Mouse (Mus musculus) activated CD4-positive, CD25-positive, alpha-beta regulatory T cell, adult 4 months (primary cell): ENCODE measurements at regions not wholly inside any gene's neighbourhood (a gene's known extent, or its start where the extent isn't known, plus 50 kb on each side); places are given as distances from the start of the nearest gene placed in this dataset.
A peak's percentile ranks its signal among the peaks of the same experiment; 100 is the strongest.
"Not testable (repeated sequence)": the region's sequence is repeated elsewhere in the genome, so short reads cannot be mapped to it uniquely, and the experiment has no call there.

Experiments
- ATAC-seq: one replicate; pipeline ENCODE4 v1.8.0; 2017

DNA sequence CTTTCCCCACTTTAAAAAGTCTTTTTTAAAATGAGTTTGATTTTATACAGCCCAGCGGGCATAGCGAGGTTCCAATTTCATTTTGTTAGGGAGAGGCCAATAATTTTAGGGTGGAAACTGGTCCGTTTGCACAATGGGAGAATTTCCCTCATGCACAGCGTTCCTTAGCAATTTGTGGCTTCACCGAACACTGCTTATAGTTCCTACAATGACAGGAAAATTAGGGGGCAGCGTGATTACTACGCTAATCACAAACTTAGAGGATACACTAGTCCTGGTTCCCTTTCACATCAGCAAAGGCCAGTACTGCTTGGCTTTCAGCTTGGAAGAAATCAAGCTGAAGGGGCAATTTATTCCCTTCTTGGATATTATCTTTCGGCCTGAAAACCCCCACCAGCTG is 745.1 kb upstream of the Gm19410 start:
- ATAC-seq: no peak

- no peak for ATAC-seq
These were observed 742.9 kb upstream of the Gm19410 start for GRCm38 (mm10) chr8:35022649-35023048.

- ATAC-seq: no peak
These were observed 717.8 kb upstream of the Gm19410 start for GRCm38 (mm10) chr8:35047798-35048197.

DNA sequence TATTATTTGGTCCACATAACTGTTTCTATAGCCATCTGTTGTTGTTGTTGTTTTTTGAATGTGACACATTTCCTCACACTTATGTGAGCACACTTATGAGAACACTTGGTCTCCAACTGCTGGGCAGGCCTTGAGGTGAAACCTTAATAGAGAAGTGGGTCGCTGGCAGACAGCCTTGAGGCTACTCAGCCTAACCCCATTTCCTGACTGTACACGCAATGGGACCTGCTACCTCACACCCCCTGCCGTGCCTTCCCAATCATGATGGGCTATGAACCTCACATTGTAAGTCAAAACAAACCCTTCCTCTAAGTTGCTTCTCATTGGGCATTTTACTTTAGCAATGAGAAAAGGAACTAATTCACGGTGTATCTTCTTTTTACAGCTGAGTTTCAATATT is 712.1 kb upstream of the Gm19410 start:
- no peak for ATAC-seq

- no peak for ATAC-seq
These were observed 704.5 kb upstream of the Gm19410 start for GRCm38 (mm10) chr8:35061048-35061447.

GRCm38 (mm10) chr8:35068228-35068627 is 697.4 kb upstream of the Gm19410 start:
- ATAC-seq: no peak

DNA sequence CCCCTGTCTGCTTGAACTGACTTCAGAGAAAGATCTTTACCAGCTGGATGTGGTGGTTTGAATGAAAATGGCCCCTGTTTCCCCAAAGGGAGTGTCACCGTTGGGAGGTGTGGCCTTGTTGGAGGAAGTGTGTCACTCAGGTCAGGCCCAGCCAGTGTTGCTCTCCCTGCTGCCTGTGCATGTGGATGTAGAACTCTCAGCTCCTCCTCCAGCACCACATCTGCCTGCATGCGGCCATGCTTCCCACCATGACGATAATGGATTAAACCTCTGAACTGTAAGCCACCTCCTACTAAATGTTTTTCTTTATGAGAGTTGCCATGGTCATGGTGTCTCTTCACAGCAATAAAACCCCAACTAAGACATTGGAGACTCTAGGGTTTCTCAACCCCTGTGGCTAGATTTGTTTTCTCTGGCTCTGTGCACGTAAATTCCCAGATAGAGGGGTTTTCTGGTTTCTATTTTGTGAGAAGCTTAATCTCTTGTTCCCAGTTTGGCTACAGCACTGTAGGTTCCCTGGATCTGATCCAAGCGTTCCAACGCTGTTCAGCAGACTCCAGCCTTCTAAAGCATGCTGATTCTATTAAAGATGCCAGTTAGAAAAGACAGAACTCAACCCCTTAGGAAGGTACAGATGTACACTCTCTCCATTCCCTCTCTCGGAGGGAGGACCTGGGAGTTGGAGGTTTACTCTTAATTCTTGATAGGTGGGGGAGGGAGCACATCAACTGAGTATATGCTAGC is 695.2 kb upstream of the Gm19410 start:
- ATAC-seq: no peak

DNA sequence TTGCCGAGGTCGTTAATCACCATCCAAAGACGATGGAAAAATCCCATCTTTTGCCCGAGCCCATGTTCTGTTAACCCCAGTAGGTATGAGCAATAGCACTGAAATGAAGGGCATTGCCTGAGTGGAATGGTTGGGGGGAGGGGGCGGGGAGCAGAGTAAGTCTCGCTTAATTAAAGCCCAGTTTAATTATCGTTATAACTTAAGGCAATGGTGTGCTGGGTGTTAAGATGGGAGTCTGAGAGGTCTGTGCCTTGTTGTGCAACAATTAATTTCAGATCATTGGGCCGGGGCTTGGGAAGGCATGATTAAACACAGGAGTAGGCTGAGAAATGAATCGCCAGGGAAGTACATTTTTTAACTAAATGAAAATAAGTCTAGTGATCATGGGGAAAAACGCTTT is 689.6 kb upstream of the Gm19410 start:
- no peak for ATAC-seq

DNA sequence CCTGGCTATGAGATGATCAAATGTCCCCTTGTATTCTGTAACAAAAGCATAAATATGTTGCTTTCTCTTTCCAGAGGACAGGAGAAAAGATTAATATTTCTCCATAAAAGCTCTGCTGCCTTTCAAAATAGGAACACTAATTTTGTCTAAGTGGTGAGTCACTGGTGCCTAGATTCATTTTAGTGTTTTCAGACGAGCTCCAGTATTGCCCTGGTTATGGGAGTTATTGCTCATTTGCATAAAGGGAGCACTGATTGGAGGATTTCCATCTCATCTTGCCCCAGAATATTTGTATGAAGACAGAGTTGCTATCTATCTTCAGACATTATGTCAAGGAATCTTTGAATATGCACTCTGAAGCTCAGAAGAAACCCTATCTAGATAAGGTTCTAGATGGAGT is 682.4 kb upstream of the Gm19410 start:
- no peak for ATAC-seq

DNA sequence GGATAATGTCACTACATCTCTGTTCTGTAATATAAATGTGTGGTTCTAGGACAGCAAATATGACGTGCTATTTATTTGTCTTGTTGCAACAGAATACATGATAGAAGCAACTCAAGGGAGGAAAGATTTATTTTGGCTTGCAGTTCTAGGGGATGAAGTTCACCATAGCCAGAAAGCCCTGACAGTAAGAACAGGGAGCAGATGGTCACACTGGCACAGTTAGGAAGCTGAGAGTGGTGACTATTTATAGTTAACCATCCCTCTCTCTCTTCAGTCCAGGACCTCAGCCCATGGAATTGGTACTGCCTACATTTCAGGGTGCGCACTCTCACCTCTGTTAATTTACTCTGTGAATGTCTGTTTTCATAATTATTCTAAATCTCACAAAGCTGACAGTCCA is 678.5 kb upstream of the Gm19410 start:
- no peak for ATAC-seq

DNA sequence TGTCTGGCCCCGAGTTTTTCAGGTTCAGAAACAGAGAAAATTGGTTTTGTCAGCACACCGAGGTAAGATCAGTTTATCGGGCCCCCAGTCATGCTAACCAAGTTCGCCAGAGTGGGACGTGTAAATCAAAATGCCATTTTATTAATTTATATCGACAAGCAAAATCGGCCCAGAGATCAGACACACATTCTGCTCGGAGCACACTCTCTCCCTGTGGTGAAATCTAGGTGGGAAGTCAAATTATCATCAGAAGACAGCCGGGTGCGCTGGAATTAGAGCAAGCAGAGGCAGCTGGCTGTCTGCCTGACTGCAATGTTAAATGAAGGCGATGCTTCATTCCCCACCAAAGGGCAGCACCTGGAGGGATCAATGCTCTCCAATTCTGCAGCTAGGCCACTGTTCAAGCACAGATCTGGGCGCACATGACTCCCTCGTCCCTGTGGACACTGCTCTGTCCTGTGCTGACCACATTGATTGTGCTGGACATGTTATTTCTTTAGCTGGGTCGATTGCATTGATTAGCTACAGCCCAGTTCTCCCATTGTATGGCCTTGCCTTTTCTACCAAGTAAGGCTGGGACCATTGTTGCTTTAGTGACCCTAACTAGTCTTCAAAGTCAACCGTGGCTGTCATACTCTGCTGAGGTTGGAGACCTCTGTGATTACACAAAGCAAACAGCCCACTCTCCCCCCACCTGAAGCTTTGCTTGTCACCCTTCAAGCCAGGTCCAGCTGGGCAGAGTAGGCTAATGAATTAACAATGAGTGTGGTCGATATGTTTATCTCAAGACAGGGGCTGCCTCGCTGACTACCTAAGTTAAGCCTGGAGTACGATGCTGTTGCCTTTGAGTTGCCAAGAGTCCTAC is 677.0 kb upstream of the Gm19410 start:
- no peak for ATAC-seq

- ATAC-seq: no peak
These were observed 676.1 kb upstream of the Gm19410 start for GRCm38 (mm10) chr8:35089519-35089918.

GRCm38 (mm10) chr8:35101701-35102100 is 663.9 kb upstream of the Gm19410 start:
- no peak for ATAC-seq

DNA sequence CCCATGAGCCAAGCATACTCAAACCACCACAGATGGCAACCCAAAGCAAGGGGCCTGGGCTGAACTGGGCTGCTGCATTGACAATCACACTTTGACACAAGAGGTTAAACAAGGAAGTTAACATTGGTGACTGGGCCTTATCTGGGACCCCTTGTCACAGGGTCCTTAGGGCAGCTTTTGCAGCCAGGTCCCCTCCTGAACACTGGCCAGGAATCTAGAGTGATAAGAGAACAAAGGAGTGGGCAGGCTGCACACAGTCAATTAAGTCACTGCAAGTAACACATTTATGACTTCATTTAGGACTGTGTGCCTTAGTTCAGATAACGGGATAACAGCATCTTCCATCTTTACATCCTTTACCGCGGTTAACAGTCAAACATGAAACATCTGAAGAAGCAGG is 663.5 kb upstream of the Gm19410 start:
- ATAC-seq: not testable (repeated sequence)

DNA sequence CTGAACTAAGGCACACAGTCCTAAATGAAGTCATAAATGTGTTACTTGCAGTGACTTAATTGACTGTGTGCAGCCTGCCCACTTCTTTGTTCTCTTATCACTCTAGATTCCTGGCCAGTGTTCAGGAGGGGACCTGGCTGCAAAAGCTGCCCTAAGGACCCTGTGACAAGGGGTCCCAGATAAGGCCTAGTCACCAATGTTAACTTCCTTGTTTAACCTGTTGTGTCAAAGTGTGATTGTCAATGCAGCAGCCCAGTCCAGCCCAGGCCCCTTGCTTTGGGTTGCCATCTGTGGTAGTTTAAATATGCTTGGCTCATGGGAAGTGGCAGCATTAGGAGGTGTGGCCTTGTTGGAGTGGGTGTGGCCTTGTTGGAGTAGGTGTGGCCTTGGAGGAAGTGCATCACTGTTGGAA is 661.1 kb upstream of the Gm19410 start:
- not testable (repeated sequence) for ATAC-seq

DNA sequence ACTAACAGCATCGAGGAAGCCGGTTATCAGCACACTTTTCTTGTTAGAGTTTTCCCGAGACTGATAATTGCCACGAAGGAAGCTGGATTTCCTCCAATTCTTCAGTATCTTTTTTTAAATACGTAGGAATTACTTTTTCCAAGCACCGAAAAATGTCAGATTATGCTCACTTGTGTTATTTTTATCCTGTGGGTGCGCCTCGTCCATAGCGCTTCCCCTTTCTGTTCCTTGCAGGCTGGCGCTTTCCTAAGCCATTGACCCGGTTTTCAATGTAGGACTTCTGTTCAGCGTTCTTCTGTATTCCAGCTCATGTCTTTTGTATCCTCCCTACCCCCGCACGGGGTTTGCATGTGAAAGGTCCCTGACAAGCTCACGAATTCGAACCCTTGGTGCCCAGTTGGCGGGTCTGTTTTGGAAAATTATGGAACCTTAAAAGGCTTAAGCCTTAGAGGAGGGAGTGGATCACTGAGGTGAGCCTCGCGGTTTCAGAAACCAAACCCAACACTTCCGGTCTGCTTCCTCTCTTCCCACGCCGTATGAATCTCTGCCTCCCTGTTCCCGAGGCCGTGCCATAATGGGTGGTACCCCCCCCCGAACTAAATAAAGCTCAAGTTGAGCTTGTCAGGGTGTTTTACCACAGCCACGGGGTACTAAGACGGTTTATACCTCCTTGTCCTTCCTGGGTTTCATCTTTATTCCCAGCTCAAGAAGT is 655.9 kb upstream of the Gm19410 start:
- ATAC-seq: no peak

- ATAC-seq: no peak
These were observed 655.3 kb upstream of the Gm19410 start for GRCm38 (mm10) chr8:35110286-35110685.

GRCm38 (mm10) chr8:35111130-35111529 is 654.5 kb upstream of the Gm19410 start:
- no peak for ATAC-seq

DNA sequence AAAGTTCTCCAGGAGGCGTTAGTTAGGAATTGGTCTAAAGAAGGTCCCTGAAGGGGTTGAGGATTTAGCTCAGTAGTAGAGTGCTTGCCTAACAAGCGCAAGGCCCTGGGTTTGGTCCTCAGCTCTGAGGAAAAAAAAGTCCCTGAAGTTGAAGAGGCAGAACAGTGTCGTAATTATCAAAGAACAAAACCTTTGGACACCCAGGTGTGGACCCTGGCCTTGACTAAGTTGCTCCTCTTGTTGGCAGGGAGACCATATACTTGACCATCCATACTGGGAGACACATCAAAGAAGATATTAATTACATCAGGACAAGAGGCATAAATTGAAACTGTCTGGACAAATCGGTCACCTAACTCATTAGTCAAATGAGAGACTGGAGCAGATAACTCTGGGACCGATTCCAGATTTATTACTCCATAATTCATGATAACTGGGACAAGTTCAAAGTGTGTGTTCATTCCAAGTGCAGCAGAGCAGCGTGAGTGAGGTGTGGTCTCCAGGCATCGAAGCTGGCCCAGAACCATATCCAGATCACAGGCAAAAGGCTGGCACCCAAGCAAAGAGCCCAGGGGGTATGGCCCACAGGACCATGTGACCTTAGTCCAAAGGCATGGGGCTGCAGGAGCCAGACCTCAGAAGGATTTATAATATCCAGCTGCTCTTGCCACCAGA is 652.9 kb upstream of the Gm19410 start:
- ATAC-seq: no peak

- ATAC-seq: no peak
These were observed 651.6 kb upstream of the Gm19410 start for GRCm38 (mm10) chr8:35114031-35114430.

DNA sequence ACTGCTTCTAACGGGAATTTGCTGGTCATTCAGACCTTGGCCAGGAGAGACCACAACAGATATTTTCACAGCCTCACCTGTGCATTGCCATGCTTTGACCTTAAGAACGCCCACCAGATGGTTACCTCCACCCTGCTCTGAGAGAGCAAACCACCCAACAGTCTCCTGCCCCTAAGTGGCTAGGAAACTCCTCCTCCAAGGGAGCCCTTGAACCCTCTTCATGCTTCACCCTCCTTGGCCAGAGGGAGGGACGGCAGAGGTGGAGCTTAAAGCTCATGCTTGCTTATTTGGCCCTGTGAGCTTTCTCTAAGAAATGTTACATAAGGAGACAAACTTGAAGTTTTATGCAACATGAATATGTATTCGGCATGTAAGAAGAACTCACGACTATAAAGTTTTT is 645.0 kb upstream of the Gm19410 start:
- ATAC-seq: no peak

DNA sequence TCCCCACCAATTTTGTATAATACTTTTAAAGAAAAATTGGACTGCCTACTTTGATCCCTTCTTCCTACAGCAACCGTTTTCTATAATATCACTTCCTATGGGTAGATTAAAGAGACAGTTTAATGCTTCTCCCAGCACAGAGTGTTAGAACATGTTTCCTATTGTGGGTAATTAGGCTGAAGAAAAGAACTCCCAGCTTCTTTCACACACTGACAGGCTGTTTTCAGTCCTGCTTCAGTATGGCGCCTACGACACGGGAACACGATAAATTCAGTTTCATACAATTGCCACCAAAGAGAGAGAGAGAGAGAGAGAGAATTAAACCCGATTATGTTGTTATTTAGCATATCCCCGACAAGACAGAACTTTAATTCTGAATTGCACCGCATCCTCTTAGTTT is 644.5 kb upstream of the Gm19410 start:
- ATAC-seq: no peak

DNA sequence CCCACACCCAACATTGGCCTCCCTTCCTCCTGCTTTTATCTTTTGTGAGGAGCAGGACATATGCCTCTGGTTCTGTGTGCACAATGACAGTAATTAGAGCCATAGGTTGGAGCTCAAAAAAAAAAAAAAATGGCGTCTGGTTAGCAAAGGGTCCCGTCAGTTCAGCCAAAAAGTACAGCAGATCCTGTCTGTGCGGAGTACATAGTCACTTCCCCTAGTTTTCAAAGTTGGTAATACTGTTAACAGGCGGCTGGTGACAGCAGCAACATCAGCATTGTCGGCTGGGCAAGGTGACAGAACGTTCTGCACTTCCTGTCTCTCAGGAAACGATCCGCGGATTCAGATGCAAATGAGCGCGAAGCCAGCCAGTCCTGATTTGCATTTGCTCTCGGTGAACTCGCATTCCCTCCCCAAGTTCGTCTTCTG is 642.4 kb upstream of the Gm19410 start:
- peak; percentile 94 for ATAC-seq
